Mouse (Mus musculus) brain, embryonic 14.5 days (tissue): ENCODE measurements around the gene Pam. TPM values are rescaled to one million over a fixed set of nuclear protein-coding genes. Genes with fewer than 3 reads are reported as not detected.
A peak's percentile ranks its signal among the peaks of the same experiment; 100 is the strongest.

ENCODE experiments used
- DNase-seq: peaks from one replicate; pipeline ENCODE4 v3.0.0-alpha.2; 2011; ENCODE audit warnings: low read depth
- CTCF ChIP-seq: fragments of 200-500 bp; IDR thresholded peaks from 2 replicates; pipeline ENCODE4 v1.5.1; 2012; ENCODE audit warnings: inconsistent platforms, mild to moderate bottlenecking, moderate library complexity, borderline replicate concordance; ENCODE audit not compliant: insufficient read depth, insufficient read length; ENCODE audit errors: extremely low read depth
- POLR2A ChIP-seq: fragments of 200-500 bp; IDR thresholded peaks from 2 replicates; pipeline ENCODE4 v1.6.1; 2012; ENCODE audit warnings: mild to moderate bottlenecking, inconsistent platforms, borderline replicate concordance; ENCODE audit not compliant: poor library complexity, insufficient read depth, insufficient read length, severe bottlenecking; ENCODE audit errors: extremely low read depth
- polyA plus RNA-seq: library from polyadenylated mRNA; depleted of rRNA; stranded (reverse); fragments of >200 nt; gene quantifications from 2 replicates; pipeline ENCODE4 v1.2.3, GENCODE M21; 2012

The Pam gene
- polyA plus RNA-seq, 1 experiment = 42.8 TPM

GRCm38 (mm10) chr1:97851601-97852175 lies 243.8 kb downstream of the Pam start:
- TF ChIP-seq POLR2A (no peak), CTCF (no peak)
- DNase-seq = peak; percentile 66

GRCm38 (mm10) chr1:97848601-97849241 lies 246.7 kb downstream of the Pam start:
- TF ChIP-seq POLR2A (no peak), CTCF (peak; percentile 25; the same call in 1 of the 2 replicates)
- peak; percentile 90 for DNase-seq

- DNase-seq = peak; percentile 90
- TF ChIP-seq POLR2A = no peak
- no peak for TF ChIP-seq CTCF
These were observed 252.0 kb downstream of the Pam start for GRCm38 (mm10) chr1:97843220-97843992.

GRCm38 (mm10) chr1:97834354-97834822 lies 261.1 kb downstream of the Pam start:
- TF ChIP-seq POLR2A (no peak), CTCF (no peak)
- peak; percentile 58 for DNase-seq

- peak; percentile 95 for DNase-seq
- no peak for TF ChIP-seq CTCF
- no peak for TF ChIP-seq POLR2A
These were observed 261.7 kb downstream of the Pam start for GRCm38 (mm10) chr1:97833466-97834353.

GRCm38 (mm10) chr1:97828087-97828486 lies 267.4 kb downstream of the Pam start:
- DNase-seq = no peak
- no peak for TF ChIP-seq CTCF
- TF ChIP-seq POLR2A = no peak

- DNase-seq = peak; percentile 65
These were observed 267.9 kb downstream of the Pam start for GRCm38 (mm10) chr1:97827566-97827965.

GRCm38 (mm10) chr1:97822904-97823303 lies 272.5 kb downstream of the Pam start:
- no peak for DNase-seq
- no peak for TF ChIP-seq CTCF
- no peak for TF ChIP-seq POLR2A

More at GRCm38 (mm10) chr1:97827566-97827965, 267.9 kb downstream of the Pam start:
- TF ChIP-seq POLR2A (no peak), CTCF (no peak)

GRCm38 (mm10) chr1:97822203-97822602 lies 273.2 kb downstream of the Pam start:
- TF ChIP-seq POLR2A (no peak), CTCF (no peak)
- DNase-seq = no peak

- TF ChIP-seq CTCF (no peak), POLR2A (no peak)
- DNase-seq = no peak
These were observed 274.2 kb downstream of the Pam start for GRCm38 (mm10) chr1:97821282-97821681.

- TF ChIP-seq CTCF (0 out of 2 replicates have a peak, but pooled peaks have one; percentile 7), POLR2A (no peak)
- DNase-seq = peak; percentile 87
These were observed 286.1 kb downstream of the Pam start for GRCm38 (mm10) chr1:97809255-97809912.
